28 mouse cellular contexts compared by ENCODE assay signal in genomic region chr12:89953237-89953636, GRCm38 (mm10).
DNase-seq lines count a peak whose midpoint lies in the region; ATAC-seq lines count a peak whose summit lies in the region.
"Had no signal": no experiment of that assay in that cellular context is flagged by ENCODE, and none has a peak within 500 bp of the region (broad histone marks: within the 10 kb centered on the region; RNA-seq: fewer than 3 reads in every experiment).

No protein-coding gene starts in this region.

- no peak overlapping the region for H3K9ac ChIP-seq in limb, embryonic 13.5 days
- H3K9ac ChIP-seq: forebrain, embryonic 13.5 days; heart, embryonic 15.5 days; hindbrain, embryonic 15.5 days; limb, embryonic 12.5 days; liver, embryonic 12.5 days; liver, postnatal 0 days; midbrain, embryonic 12.5 days; neural tube, embryonic 13.5 days had no signal

- DNase-seq in heart, adult 8-10 months (ENCODE audit: low spot score) = peak; percentile 5
- no peak for DNase-seq in heart, postnatal 25 days (ENCODE audit: low spot score)
- DNase-seq in limb, embryonic 10.5 days (ENCODE audit: low spot score) = no peak
- peak; percentile 3 for DNase-seq in R1 (ENCODE audit: low read depth, low spot score)
- peak; percentile 2 for DNase-seq in lung, postnatal 25 days (ENCODE audit: low spot score)
- no peak for DNase-seq in spleen, postnatal 10 days (ENCODE audit: low spot score in 2 of 2)
- DNase-seq in right cerebral cortex, postnatal 10 days (ENCODE audit: low spot score in 2 of 2) = no peak
- DNase-seq: adrenal gland, postnatal 14 days; cerebellum, adult 11 months; cerebellum, adult 9-10 months; gastrocnemius, postnatal 10 days; kidney, adult 8-10 months; kidney, postnatal 10 days; layer of hippocampus, adult 9-11 months; liver, postnatal 0 days; thymus, postnatal 25 days had no signal

- intact Hi-C loops in heart, postnatal 25 days (cut with DNase I) = no loop called here

- H3K4me1 ChIP-seq in limb, embryonic 13.5 days = no peaks in the 10 kb centered on the region
- no peaks in the 10 kb centered on the region for H3K4me1 ChIP-seq in limb, embryonic 10.5 days
- H3K4me1 ChIP-seq: heart, embryonic 15.5 days; hindbrain, embryonic 10.5 days; limb, embryonic 12.5 days; liver, embryonic 12.5 days; megakaryocyte, embryonic 14.5 days; midbrain, embryonic 12.5 days had no signal

- H3K4me3 ChIP-seq in limb, embryonic 13.5 days = no peak overlapping the region
- no peak overlapping the region for H3K4me3 ChIP-seq in limb, embryonic 10.5 days
- H3K4me3 ChIP-seq: forebrain, embryonic 13.5 days; heart, embryonic 15.5 days; hindbrain, embryonic 10.5 days; hindbrain, embryonic 15.5 days; limb, embryonic 12.5 days; liver, embryonic 12.5 days; megakaryocyte, embryonic 14.5 days; midbrain, embryonic 12.5 days; neural tube, embryonic 13.5 days had no signal

- H3K9me3 ChIP-seq in limb, embryonic 13.5 days = no peaks in the 10 kb centered on the region
- no peaks in the 10 kb centered on the region for H3K9me3 ChIP-seq in limb, embryonic 10.5 days (replicated peaks)
- H3K9me3 ChIP-seq: forebrain, embryonic 13.5 days; heart, embryonic 15.5 days; hindbrain, embryonic 10.5 days; hindbrain, embryonic 15.5 days; limb, embryonic 12.5 days; liver, embryonic 12.5 days; megakaryocyte, embryonic 14.5 days; midbrain, embryonic 12.5 days; neural tube, embryonic 13.5 days had no signal

- H3K27ac ChIP-seq in limb, embryonic 13.5 days = no peak overlapping the region
- H3K27ac ChIP-seq in limb, embryonic 10.5 days = no peak overlapping the region
- H3K27ac ChIP-seq: forebrain, embryonic 13.5 days; heart, embryonic 15.5 days; hindbrain, embryonic 10.5 days; hindbrain, embryonic 15.5 days; limb, embryonic 12.5 days; liver, embryonic 12.5 days; midbrain, embryonic 12.5 days; neural tube, embryonic 13.5 days had no signal

- H3K4me2 ChIP-seq in limb, embryonic 13.5 days (replicated peaks) = no peak overlapping the region
- H3K4me2 ChIP-seq: forebrain, embryonic 13.5 days; heart, embryonic 15.5 days; hindbrain, embryonic 15.5 days; limb, embryonic 12.5 days; liver, embryonic 12.5 days; midbrain, embryonic 12.5 days; neural tube, embryonic 13.5 days had no signal

- no peaks in the 10 kb centered on the region for H3K27me3 ChIP-seq in limb, embryonic 13.5 days
- no peaks in the 10 kb centered on the region for H3K27me3 ChIP-seq in limb, embryonic 10.5 days (ENCODE audit: low read depth, poor library complexity, severe bottlenecking)
- H3K27me3 ChIP-seq: forebrain, embryonic 13.5 days; heart, embryonic 15.5 days; hindbrain, embryonic 15.5 days; limb, embryonic 12.5 days; liver, embryonic 12.5 days; megakaryocyte, embryonic 14.5 days; midbrain, embryonic 12.5 days; neural tube, embryonic 13.5 days; Patski had no signal

- no peaks in the 10 kb centered on the region for H3K36me3 ChIP-seq in limb, embryonic 13.5 days
- no peaks in the 10 kb centered on the region for H3K36me3 ChIP-seq in limb, embryonic 10.5 days
- H3K36me3 ChIP-seq: heart, embryonic 15.5 days; hindbrain, embryonic 10.5 days; hindbrain, embryonic 15.5 days; limb, embryonic 12.5 days; liver, embryonic 12.5 days; midbrain, embryonic 12.5 days; neural tube, embryonic 13.5 days had no signal

- ATAC-seq in limb, embryonic 13.5 days (ENCODE audit: low FRiP score, low read depth) = peak; percentile 51; the same call in 1 of the 2 replicates
- ATAC-seq: forebrain, embryonic 13.5 days; inflammation-experienced regulatory T-cells, adult 6 months; liver, embryonic 12.5 days; liver, postnatal 0 days; Patski had no signal

Comparison
In these comparisons a context has a peak if more than half of its experiments do, and no peak if none do; other contexts are left out.
1. DNase-seq: peak in heart, adult 8-10 months (single experiment), R1 (single experiment) and lung, postnatal 25 days (single experiment); none in heart, postnatal 25 days (single experiment), limb, embryonic 10.5 days (single experiment), spleen, postnatal 10 days (0 of 2) and right cerebral cortex, postnatal 10 days (0 of 2).